Mouse (Mus musculus) cerebellum, postnatal 10 days (tissue): ENCODE data around the gene Ppp2r5a.

Source experiments
- DNase-seq, 2 experiments: peaks; one replicate each; pipeline ENCODE4 v3.0.0; 2021; ENCODE audit warnings: mixed read lengths in 2 of 2

The Ppp2r5a gene

GRCm38 (mm10) chr1:191375644-191375998 lies 27.5 kb downstream of the Ppp2r5a start:
- DNase-seq = no peak

- DNase-seq = no peak
Observed at GRCm38 (mm10) chr1:191374993-191375643, 28.0 kb downstream of the Ppp2r5a start.

- no peak for DNase-seq
Observed at GRCm38 (mm10) chr1:191369140-191369539, 33.9 kb downstream of the Ppp2r5a start.

- DNase-seq = no peak
Observed at GRCm38 (mm10) chr1:191368193-191368592, 34.9 kb downstream of the Ppp2r5a start.

GRCm38 (mm10) chr1:191364477-191364876 lies 38.6 kb downstream of the Ppp2r5a start:
- peak; percentile 22 to 41 for DNase-seq

- no peak for DNase-seq
Observed at GRCm38 (mm10) chr1:191362412-191362811, 40.7 kb downstream of the Ppp2r5a start.

- DNase-seq = no peak
Observed at GRCm38 (mm10) chr1:191359478-191359877, 43.6 kb downstream of the Ppp2r5a start.

- DNase-seq = no peak
Observed at GRCm38 (mm10) chr1:191356936-191357335, 46.1 kb downstream of the Ppp2r5a start.

GRCm38 (mm10) chr1:191353836-191354235 lies 49.2 kb downstream of the Ppp2r5a start:
- DNase-seq = no peak

- DNase-seq = peak; percentile 80 to 86
Observed at GRCm38 (mm10) chr1:191352786-191353488, 50.1 kb downstream of the Ppp2r5a start.

GRCm38 (mm10) chr1:191350355-191350754 lies 52.7 kb downstream of the Ppp2r5a start:
- no peak for DNase-seq

- DNase-seq = peak; percentile 61 to 80
Observed at GRCm38 (mm10) chr1:191349486-191350037, 53.5 kb downstream of the Ppp2r5a start.

GRCm38 (mm10) chr1:191348996-191349395 lies 54.1 kb downstream of the Ppp2r5a start:
- no peak for DNase-seq

- DNase-seq = no peak
Observed at GRCm38 (mm10) chr1:191348592-191348991, 54.5 kb downstream of the Ppp2r5a start.

- DNase-seq = no peak
Observed at GRCm38 (mm10) chr1:191347602-191348001, 55.5 kb downstream of the Ppp2r5a start.

- no peak for DNase-seq
Observed at GRCm38 (mm10) chr1:191340530-191340929, 62.5 kb downstream of the Ppp2r5a start.

GRCm38 (mm10) chr1:191339876-191340275 lies 63.2 kb downstream of the Ppp2r5a start:
- DNase-seq = no peak

GRCm38 (mm10) chr1:191334500-191334899 lies 68.6 kb downstream of the Ppp2r5a start:
- DNase-seq = no peak

- DNase-seq = no peak
Observed at GRCm38 (mm10) chr1:191330356-191330755, 72.7 kb downstream of the Ppp2r5a start.

- peak; percentile 68 to 77 for DNase-seq
Observed at GRCm38 (mm10) chr1:191328019-191328441, 75.0 kb downstream of the Ppp2r5a start.

GRCm38 (mm10) chr1:191327258-191327657 lies 75.8 kb downstream of the Ppp2r5a start:
- no peak for DNase-seq

GRCm38 (mm10) chr1:191326233-191326882 lies 76.7 kb downstream of the Ppp2r5a start:
- DNase-seq = peak; percentile 76 to 77

- peak; percentile 96 to 97 for DNase-seq
Observed at GRCm38 (mm10) chr1:191325726-191326232, 77.3 kb downstream of the Ppp2r5a start, which contains the start of gene Tmem206. Gene Tmem206 (plus strand): TSS chr1:191325912.
